Mouse (Mus musculus) heart, postnatal 14 days (tissue): ENCODE data around the gene Olfr1214. TPM values are rescaled to one million over a fixed set of nuclear protein-coding genes. Genes with fewer than 3 reads are reported as not detected.
"Not testable (repeated sequence)": the region's sequence is repeated elsewhere in the genome, so short reads cannot be mapped to it uniquely, and the experiment has no call there.

Experiments used
- DNase-seq, 2 experiments: peaks; one replicate each; pipeline ENCODE4 v3.0.0; 2021 to 2022
- intact Hi-C: fragments of 180-260 bp; cut with DNase I; formaldehyde crosslinking; loops from one replicate; pipeline ENCODE4 v1.15.1; 2025
- long read RNA-seq, 2 experiments: library from polyadenylated mRNA; stranded (forward); transcript quantifications; one replicate each; pipeline ENCODE4 v2.0.0; 2021
- total RNA-seq, 2 experiments: library from RNA; stranded (reverse); gene quantifications; 2 replicates each; pipeline ENCODE4 v1.2.3; 2021

Gene Olfr1214
- total RNA-seq = not detected
- long read RNA-seq, experiment 1 = 0 reads
- long read RNA-seq, experiment 2 = 0 reads

DNA sequence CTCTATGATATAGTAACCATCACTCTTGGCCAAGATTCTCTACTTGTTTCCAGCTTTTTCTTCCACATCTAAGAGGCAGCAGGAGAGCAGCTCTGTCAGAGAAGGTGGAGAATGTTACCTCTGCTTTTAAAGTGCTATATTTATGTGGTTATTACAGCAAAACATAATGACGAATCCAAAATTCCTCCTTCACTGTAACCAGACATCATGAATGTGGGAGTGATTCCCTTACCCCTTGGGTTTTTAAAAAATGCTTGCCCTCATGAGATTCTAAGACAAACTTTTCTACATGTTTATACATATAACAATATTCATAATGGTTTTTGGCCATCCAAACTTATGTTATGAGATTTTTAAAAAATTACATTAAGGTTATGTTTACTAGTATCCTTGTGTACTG lies at the start of gene Olfr1214:
Gene Olfr1214 (minus strand): TSS at position 101 of the 400 bp plus-strand sequence.
- DNase-seq = no peak
- intact Hi-C loops = no loop called here

DNA sequence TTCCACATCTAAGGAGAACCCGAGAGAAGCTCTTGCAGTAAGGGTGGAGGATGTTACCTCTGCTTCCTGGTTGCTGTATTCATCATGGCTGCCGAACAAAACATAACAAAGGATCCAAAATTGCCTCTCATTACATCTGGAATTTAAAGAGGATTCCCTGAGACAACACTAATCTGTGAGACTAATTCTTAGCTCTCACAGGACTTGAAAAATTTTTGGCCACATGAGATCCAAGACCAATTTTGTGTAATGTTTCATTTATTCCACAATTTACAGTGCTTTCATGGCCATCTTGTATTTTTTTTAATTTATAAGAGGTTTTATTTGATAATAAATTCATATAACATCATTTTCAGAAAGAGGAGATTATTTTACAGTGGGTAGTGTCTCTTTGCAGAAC lies 39.5 kb upstream of the Olfr1214 start, which contains the start of gene Olfr1217:
Gene Olfr1217 (minus strand): TSS at position 101 of the 400 bp plus-strand sequence.
- no peak for DNase-seq
- intact Hi-C loops = no loop called here

DNA sequence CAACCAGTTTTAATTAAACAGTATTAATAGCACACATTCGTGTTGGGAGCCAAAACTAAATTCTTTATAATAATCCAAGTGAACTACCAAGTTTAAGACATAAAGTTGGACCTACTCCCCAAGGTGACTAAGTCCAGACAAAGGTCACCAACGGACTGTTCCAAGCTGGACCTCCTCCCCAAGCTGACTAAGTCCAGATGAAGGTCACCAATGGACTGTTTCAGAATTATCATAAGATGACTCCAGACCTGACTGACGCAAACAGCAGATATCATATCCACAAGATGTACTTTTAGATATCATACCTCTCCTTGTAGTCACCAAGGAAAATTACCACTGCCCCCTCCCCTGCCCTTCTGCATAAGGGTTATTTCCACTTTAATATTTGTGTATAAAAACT lies 29.0 kb upstream of the Olfr1214 start:
- intact Hi-C loops, DNase-seq: not testable (repeated sequence)

DNA sequence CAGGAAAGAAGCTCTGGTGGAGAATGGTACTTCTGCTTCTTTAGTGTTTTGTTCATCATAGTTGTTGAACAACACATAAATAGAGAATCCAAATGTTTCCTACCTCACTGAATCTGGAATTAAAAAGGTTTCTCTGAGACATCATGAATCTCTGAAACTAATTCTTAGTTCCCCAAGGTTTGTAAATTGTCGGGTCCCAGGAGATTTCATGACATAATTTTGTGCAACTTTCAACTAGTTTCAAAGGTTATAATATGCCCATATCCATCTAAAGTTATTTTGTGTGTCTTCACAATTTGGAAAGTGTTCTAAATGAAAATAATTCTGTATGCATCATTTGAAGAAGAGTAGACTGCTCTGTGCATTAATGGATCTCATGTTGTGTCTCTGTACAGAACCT lies 25.8 kb upstream of the Olfr1214 start, which contains the start of gene Olfr1216:
Gene Olfr1216 (minus strand): TSS at position 101 of the 400 bp plus-strand sequence.
- intact Hi-C loops = no loop called here

DNA sequence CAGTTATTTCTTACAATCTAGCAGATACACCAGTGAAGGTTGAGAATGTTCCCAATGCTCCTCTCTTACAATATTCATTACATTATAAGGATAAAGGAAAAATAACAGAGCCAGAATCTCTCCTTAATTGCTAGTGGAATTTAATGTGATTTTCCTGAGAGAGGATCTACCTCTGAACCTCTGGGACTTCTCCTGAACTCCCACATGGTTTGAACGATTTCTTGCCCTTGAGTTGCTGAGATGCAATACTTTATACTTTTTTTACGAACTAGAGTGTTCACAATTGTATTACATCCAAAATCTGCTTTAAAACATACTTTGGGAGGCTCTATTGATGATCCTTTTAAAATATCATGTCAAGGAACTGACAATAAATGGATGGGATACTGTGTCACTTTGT lies 14.4 kb upstream of the Olfr1214 start, which contains the start of gene Olfr1215:
Gene Olfr1215 (minus strand): TSS at position 101 of the 400 bp plus-strand sequence.
- no peak for DNase-seq
- intact Hi-C loops = no loop called here

More for the DNA sequence above, 25.8 kb upstream of the Olfr1214 start, which contains the start of gene Olfr1216:
- DNase-seq = no peak

DNA sequence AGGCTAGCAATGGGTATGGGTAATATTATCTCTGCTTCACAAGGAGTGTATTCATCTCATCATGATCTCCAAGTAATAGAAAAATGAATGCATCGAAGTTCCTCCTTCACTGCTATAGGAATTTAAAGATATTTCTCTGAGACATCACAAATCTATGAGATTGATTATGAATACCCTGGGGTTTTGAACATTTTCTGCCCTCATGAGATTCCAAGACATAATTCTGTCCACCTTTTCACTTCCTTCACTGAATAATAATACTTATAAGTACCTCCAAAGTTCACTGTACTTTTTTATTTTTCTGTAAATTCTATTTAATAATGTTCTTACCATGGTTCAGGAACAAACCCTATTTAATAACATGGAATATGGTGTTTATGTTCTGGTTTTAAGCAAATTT lies 12.3 kb downstream of the Olfr1214 start, which contains the start of gene Gm13762:
Gene Gm13762 (minus strand): TSS at position 101 of the 400 bp plus-strand sequence.
- intact Hi-C loops = no loop called here
- DNase-seq = no peak

DNA sequence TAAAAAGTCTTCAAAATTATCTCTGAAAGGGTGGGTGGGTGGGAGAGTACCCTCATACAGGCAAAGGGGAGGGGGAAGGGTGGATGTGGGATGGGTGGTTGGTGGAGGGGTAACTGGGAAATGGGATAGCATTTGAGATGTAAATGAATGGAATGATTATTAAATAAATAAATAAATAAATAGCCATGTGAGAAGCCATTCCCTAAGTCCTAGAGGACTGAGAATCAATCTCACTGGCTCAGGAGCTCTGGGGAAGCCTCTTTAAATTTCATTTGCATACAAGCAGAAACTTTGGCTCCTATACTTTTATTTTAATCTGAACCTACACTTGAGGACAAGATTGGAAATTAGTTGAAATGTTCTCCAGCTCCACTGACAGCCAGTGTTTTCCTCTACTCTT lies 38.8 kb downstream of the Olfr1214 start, which contains the start of gene Olfr1212:
Gene Olfr1212 (plus strand): TSS at position 301 of the 400 bp plus-strand sequence.
- no peak for DNase-seq
- intact Hi-C loops = no loop called here

DNA sequence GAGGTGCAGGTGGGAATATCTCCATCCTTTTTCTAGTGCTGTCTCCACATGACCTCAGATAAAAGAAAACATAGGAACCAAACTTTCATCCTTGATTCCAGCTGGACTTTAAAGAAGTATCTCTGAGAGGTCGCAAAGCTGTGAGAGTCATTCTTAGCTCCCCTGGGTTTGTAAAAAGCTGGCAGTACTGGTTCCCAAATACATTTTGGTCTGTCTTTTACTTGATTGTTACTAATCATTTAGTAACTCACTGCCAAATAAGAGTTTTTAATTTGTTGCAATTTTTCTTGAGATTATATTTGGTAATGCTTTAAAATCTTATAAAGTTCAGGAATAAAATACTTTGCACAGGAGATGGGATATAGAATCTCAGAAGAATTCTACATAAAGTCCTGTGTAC lies 54.4 kb downstream of the Olfr1214 start, which contains the start of gene Olfr1211:
Gene Olfr1211 (minus strand): TSS at position 101 of the 400 bp plus-strand sequence.
- intact Hi-C loops = no loop called here

More for the DNA sequence above, 54.4 kb downstream of the Olfr1214 start, which contains the start of gene Olfr1211:
- no peak for DNase-seq

Other genes starting within 250 kb of the Olfr1214 start
- gene Olfr1198, start 241.3 kb downstream of the Olfr1214 start, total RNA-seq = not detected
- gene Olfr1199, start 232.2 kb downstream of the Olfr1214 start, total RNA-seq = not detected
- gene Olfr1200, start 222.2 kb downstream of the Olfr1214 start, total RNA-seq = not detected
- not detected for gene Olfr1201, start 199.6 kb downstream of the Olfr1214 start, total RNA-seq
- not detected for gene Olfr1202, start 178.2 kb downstream of the Olfr1214 start, total RNA-seq
- gene Olfr1205, start 162.9 kb downstream of the Olfr1214 start, total RNA-seq = not detected
- not detected for gene Olfr1204, start 143.4 kb downstream of the Olfr1214 start, total RNA-seq
- gene Olfr1206, start 129.4 kb downstream of the Olfr1214 start, total RNA-seq = not detected
- gene Olfr1208, start 90.3 kb downstream of the Olfr1214 start, total RNA-seq = not detected
- not detected for gene Olfr1209, start 77.5 kb downstream of the Olfr1214 start, total RNA-seq
- not detected for gene Olfr1211, start 54.5 kb downstream of the Olfr1214 start, total RNA-seq
- not detected for gene Olfr1212, start 38.7 kb downstream of the Olfr1214 start, total RNA-seq
- not detected for gene Gm13762, start 12.4 kb downstream of the Olfr1214 start, total RNA-seq
- not detected for gene Olfr1215, start 14.3 kb upstream of the Olfr1214 start, total RNA-seq
- not detected for gene Olfr1216, start 25.7 kb upstream of the Olfr1214 start, total RNA-seq
- gene Olfr1217, start 39.4 kb upstream of the Olfr1214 start, total RNA-seq = not detected
- not detected for gene Olfr1218, start 68.5 kb upstream of the Olfr1214 start, total RNA-seq
- gene Olfr1219, start 90.9 kb upstream of the Olfr1214 start, total RNA-seq = not detected
- not detected for gene Olfr1220, start 114.2 kb upstream of the Olfr1214 start, total RNA-seq
- gene Olfr1221, start 124.6 kb upstream of the Olfr1214 start, total RNA-seq = not detected
- not detected for gene Olfr1222, start 140.4 kb upstream of the Olfr1214 start, total RNA-seq
- not detected for gene Olfr1223, start 158.9 kb upstream of the Olfr1214 start, total RNA-seq
- not detected for gene Olfr1224-ps1, start 171.4 kb upstream of the Olfr1214 start, total RNA-seq
- not detected for gene Olfr1225, start 182.0 kb upstream of the Olfr1214 start, total RNA-seq
- gene Olfr1226, start 207.4 kb upstream of the Olfr1214 start, total RNA-seq = not detected